Mouse (Mus musculus): ENCODE results near the gene Efhc1.
"Not testable (repeated sequence)": the region's sequence is repeated elsewhere in the genome, so short reads cannot be mapped to it uniquely, and the experiment has no call there.

The Efhc1 gene

DNA sequence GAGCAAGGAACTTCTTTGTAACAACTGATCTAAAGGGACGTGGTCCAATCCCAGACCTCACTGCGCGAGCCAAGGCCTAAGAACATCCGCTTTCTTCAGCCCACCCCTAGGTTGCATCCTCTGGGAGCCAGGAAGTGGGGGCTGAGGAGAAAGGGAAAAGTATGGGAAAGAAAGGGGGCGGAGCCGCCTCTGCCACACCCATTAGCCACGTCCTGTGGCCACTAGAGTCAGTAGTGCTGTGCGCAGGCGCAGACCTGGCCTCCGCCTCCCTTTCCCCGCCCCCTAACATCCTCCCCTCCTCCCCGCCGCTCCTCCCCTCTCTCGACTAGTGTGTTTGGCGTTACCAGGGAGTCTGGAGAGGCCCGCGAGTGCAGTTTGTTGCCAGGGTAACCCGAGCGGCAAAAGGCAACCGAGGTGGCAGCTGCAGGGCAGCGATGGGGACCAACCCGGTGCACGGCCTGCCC, at the start of gene Efhc1:
Gene Efhc1 (plus strand): TSS at position 327 of the 464 bp plus-strand sequence.
- DNase-seq: peak; percentile 92

DNA sequence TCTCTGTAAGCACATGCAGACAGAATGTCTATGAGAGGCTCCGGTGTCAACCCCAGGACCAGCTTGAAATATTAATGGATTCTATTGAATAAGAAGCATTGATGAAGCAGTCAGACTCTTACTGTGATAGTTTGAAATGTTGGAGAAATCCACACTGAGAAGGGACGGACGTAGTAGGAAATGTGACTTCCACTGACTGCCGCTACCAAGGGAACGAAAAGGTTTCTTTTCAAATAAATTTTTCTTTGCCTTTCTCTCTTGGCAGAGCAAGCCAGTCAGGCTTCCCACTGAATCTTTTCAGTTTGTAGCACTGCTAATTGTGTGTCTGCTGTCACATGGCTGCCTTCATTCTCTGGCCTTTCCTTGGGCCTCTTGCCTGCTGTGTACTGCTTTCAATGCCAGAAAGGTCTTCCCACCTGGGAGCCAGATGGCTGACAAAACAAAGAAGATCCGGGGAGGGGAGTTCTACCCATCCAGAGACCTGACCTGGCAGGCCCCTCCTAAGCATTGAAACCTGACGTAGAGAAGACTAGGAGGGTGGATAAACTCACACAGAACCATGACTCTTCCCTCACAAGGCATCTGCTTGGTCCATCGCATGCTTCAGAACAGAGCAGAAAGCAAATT, 45.8 kb upstream of the Efhc1 start:
- peak; percentile 94 for DNase-seq

DNA sequence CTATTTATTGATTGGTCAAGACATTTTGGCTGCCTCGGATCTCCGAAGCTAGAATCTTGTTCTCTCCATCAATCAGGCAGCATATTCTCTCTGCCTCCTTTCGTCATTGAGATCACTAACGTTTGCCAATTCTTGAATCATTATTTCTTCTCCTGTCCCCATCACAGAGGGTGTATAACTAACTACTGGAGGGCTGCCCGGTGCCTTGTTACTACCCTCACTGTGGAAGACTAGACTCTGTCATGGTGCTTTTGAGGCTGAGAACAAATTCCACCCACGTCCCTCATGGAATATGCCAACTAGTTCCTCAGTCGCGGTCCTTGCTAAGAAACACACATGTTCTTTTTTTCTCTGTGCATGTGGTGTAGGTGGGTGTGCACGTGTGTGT, 45.3 kb upstream of the Efhc1 start:
- DNase-seq: peak; percentile 78

DNA sequence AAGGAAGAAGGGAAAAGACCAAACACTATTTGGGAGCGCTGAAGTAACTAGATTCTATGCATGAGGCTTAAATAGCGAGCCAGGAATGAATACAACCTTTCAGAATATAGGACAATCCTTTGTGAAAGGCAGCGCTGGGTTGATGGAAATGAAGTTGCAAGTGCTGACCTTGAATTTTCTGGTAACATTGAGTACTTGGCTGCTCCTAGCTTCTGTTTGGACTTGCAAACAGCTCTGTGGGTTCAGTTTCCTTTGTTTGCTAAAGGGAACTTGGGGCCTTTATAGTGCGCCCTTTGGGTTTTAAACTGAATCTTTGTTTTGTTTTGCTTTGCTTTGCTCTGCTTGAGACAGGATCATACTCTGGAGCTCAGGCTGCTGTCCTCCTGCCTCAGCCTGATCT, 42.9 kb upstream of the Efhc1 start:
- DNase-seq: no peak

GRCm38 (mm10) chr1:20912115-20912514, 39.3 kb upstream of the Efhc1 start:
- no peak for DNase-seq

DNA sequence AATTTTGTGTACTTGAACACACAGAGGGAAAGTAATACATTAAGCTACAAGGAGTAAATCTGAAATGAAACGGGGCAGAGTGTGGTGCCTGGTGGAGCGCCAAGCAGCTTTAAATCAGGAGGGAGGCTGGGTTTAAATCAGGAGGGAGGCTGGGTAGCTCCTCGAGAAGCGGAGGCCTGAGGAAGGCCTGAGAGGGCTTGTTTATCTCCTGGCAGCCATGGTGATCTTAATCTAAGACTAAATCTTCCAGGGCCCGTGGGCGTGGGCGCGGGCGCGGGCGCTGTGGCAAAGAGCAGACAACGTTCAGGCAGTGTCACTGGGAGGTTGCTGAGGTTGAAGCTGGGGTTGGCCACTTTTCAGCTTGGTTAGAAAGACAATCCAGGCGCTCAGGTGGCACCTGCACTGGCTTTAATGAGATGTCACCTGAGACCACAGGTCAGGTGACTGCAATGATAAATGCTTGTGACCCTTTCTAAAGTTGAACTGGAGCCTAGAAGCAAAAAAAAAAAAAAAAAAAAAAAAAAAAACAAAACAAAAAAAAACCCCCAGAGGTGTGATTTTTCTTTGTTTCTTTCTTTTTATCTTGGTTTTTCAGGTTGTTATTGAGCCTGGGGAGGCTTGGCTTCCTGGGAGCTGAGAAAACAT, 38.8 kb upstream of the Efhc1 start:
- DNase-seq: no peak

DNA sequence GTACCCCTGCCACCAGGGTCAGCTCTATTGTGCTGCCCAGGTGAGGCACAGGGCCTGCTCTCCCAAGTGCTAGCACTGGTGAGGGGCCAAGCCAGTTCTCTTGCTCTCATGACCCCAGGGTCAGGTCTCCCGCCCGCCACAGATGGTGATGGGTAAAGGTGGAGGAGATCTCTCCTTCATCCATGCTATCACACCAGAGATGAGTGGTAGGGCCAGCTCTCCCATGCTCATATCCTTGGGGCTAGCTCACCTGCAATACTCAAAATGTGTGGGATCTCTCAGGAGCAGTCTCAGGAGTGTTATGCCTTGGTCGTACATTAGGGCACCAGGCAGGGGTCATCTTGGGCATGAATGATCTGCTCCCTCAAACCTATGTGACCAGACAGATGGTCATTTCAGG, 36.7 kb upstream of the Efhc1 start:
- DNase-seq: no peak

GRCm38 (mm10) chr1:20915608-20916007, 35.8 kb upstream of the Efhc1 start:
- DNase-seq: no peak

- no peak for DNase-seq
Measured at GRCm38 (mm10) chr1:20917496-20918050, 33.9 kb upstream of the Efhc1 start.

DNA sequence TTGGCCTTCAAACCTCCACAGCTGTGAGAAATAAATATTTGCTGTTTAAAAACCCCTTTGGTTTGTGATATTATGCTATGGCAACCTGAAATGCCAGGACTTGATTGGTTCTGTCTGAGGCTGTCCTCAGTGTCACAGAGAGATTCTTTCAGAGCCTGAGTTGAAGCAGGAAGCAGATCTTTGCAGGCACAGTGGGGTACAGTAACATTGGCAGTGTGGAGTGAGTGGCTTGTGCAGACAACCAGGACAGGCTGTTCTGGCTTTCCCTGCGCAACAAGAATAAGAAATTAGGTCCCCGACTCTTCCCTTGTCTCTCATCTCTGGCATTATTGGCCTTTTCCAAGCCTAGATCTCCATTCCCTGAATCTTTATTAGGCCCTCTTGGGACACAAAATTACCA, 31.7 kb upstream of the Efhc1 start:
- DNase-seq: peak; percentile 76

GRCm38 (mm10) chr1:20921081-20921528, 30.3 kb upstream of the Efhc1 start:
- peak; percentile 90 for DNase-seq

DNA sequence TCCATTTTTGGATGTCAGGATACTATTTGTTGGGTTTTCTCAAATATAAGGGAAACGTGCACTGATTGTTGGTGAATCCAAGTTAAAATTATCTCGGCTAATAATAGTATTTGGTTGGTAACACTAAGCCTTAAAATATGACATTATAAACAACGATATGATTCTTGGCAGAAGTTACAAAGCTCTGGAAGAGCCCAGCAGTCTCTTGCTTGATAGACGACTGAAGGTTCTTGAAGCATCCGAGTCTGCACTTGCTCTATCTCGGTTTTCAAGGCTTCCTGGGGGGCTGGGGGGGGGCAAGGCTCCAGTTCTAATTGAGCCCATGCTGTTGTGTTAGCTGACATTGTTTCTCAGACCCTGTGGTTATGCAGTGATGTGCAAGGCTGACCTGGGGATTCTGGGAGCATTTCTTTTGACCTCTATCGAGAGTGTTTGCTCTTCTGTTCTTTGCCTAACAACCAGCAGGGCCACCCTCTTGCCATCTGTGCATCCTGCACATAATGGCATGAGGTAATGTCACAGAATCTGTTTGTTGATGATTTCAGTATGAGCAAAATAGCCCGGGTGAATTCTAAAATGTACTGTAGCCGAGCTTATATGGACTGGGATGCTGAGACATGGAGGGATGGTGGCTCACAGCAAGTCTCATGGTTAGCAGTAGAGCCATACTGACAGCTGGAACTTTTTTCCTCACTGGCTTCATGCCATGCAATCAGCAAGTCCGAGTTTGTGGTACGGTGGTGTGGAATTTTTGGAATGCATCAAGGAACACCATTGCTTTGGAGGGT, 28.6 kb upstream of the Efhc1 start:
- DNase-seq: peak; percentile 92

GRCm38 (mm10) chr1:20925324-20925723, 26.1 kb upstream of the Efhc1 start:
- DNase-seq: not testable (repeated sequence)

DNA sequence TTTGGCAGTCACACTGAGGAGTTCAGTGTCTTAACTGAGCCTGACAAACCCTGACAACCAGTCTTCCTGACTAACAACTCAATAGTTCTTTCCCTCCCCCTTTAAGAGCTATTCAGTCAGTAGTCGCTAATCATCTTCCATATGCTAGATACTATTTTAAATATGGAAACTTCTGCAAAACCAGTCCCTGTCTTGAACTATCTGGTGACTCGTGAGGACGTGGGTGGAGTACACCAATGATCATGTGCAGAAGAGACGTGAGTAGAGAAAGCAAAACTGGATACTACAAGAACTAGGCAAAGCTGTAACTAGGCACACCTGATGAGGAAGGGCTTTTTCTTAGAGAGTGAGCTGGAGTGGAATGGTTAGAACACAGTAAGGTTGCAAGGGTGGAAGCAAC, 25.5 kb upstream of the Efhc1 start:
- no peak for DNase-seq

DNA sequence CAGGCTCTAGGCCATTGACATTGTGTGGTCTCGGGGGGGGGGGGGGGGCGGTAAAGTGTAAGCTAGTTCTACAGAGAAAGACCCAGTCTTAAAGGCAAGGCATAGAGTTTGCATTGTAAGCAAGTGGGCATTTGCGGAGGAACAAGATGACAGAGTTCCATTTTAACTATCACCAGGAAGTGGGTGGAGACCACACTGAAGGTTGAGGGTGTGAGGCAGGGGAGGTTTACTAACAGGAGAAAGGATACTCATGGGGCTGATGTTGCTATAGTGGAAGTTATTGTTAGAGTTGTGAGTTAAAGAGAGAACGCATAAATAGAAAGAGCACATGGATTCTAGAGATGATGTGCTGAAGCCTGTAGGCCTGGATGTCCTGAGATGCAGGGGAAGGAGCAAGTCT, 25.1 kb upstream of the Efhc1 start:
- DNase-seq: no peak

DNA sequence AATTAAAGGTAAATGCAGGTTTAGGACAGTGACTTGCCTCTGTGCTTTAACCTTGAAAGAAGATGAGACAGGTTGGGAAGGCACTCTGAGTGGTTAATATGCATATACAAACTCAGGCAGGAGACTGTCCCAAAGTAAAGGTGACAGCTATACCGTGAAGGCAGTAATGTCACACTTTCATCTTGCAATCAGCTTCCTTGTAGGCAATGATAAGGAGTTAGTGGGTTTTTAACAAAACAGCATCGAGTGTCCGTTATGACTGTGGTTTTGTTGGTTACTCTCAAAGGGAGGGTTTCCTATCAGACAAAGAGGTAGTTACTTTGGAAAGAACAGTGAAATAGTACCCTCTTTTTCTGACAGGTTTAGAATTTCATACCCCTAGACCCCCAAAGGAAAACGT, 22.9 kb upstream of the Efhc1 start:
- no peak for DNase-seq

GRCm38 (mm10) chr1:20933457-20933856, 18.0 kb upstream of the Efhc1 start:
- peak; percentile 85 for DNase-seq

GRCm38 (mm10) chr1:20935106-20935505, 16.3 kb upstream of the Efhc1 start:
- peak; percentile 70 for DNase-seq

DNA sequence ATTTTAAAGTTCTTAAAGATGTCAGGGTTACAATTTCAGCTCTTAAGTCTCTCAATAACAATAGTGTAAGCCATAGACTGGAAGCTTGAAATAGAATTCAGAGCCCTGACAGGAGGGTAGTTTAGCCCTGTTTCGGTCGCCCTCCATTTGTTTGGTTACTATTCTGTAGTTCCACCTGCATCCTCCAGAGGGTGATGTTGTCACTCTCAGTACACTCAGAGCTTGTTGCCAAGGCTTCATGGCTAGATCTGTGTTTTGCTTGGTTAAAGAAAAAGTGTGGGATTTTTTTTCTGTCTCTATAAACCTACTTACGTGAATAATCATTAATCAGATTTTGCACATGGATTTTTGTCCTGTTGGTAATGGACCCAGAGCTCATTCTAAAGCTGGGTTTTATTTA, 12.4 kb upstream of the Efhc1 start:
- DNase-seq: peak; percentile 78

DNA sequence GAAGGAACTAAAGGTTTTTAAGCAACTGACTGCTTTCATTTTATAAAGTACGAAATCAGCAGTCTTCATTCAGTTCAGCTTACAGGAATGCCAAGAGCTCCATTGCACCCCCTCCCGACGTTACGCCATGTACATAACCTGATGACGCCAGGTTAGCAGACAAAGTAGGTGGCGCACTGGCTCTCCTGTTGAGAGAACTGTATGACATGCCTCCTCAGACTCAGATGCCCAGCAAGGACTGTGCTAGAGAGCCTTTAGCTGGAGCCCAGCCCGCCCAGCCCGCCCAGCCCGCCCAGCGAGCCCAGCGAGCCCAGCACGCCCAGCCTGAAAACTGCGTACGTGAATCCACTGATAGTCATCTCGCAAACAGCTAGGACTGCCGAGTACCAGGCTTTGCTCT, 11.3 kb upstream of the Efhc1 start:
- DNase-seq: no peak

- DNase-seq: no peak
Measured at GRCm38 (mm10) chr1:20941322-20941721, 10.1 kb upstream of the Efhc1 start.

DNA sequence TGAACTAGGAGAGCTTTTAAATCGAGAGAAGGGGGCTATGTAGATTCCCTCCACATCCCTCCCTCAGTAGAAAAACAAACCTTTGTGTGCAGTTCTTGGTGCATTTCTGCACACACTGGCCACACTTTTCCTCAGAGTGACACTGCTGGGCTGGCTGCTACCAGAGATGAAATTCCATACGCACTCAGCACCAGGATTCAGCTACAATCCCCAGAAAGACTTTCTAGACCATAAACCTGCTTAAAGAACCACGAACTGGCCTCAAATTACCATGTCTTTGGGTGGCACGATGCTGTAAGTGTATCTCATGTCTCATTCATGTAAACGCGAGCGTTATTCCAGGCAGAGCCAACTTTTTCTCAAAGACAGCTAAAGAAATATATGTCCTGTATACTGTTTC, 9.6 kb upstream of the Efhc1 start:
- DNase-seq: no peak

DNA sequence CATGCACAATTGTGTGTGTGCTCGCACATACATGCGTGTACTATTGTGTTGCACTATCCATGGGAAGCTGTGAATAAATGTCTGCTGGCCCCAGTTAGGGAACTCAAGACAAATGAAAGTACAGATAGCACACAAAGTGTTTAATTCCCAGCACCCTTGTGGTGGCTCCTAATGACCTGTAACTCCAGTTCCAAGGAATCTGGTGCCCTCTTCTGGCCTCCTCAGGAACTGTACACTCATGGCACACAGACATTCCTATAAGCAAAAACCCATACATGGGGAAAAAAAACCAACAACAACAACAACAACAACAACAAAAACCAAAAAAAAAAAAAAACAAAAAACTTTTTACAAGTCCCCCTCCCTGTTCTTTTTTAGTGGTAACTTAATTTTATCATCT, 8.4 kb upstream of the Efhc1 start:
- no peak for DNase-seq

- no peak for DNase-seq
Measured at GRCm38 (mm10) chr1:20951799-20952198, 373 bp downstream of the Efhc1 start.

Data from cerebellum, adult 9-10 months (tissue).